Mouse (Mus musculus): Measurements from ENCODE around the gene Lztfl1. TPM values are rescaled to one million over a fixed set of nuclear protein-coding genes. Genes with fewer than 3 reads are reported as not detected.

The Lztfl1 gene
- polyA plus RNA-seq, 1 experiment from 2014 or later: 37.6 TPM

DNA sequence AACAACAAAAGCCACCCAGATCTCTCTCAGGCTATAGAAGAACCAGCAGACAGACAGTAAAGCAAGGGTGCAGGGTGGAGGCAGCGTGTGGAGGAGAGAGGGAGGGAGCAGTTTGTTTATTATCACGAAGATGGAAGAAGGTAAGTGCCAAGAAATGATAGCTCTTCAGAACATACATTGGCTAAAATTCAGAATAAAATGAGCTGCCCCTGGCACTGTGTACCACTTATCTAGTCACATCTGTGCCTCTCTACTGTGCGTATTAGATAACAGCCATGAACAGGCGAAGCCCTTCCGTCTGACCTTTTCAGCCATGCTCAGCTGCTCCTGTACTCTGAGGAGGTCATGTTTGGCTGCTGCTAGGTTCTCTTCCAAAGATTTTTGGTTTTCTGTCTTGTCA is 15.7 kb downstream of the Lztfl1 start:
- 81% methylated on average over 5 of the region's 5 CpGs for WGBS (ENCODE audit: insufficient replicate concordance)
- Histone ChIP-seq H3K9ac (ENCODE audit: low read depth, low read length) (no peak overlapping the region), H3K4me3 (ENCODE audit: low read depth, low read length) (no peak overlapping the region), H3K9me3 (replicated peaks; ENCODE audit: control insufficient read depth, low read length) (no peaks in the 10 kb centered on the region), H3K36me3 (ENCODE audit: control insufficient read depth, insufficient read depth, low read length) (peaks cover 5% of the 10 kb centered on the region; the same call in 1 of the 2 replicates), H3K27me3 (ENCODE audit: control insufficient read depth, insufficient read depth, low read length) (no peaks in the 10 kb centered on the region), H3K4me2 (no peak overlapping the region), H3K4me1 (ENCODE audit: control insufficient read depth, insufficient read depth, low read length) (no peaks in the 10 kb centered on the region), H3K27ac (ENCODE audit: low read depth, low read length) (no peak overlapping the region)
- ATAC-seq (replicated peaks; ENCODE audit: insufficient number of reproducible peaks, low FRiP score, low TSS enrichment): no peak

DNA sequence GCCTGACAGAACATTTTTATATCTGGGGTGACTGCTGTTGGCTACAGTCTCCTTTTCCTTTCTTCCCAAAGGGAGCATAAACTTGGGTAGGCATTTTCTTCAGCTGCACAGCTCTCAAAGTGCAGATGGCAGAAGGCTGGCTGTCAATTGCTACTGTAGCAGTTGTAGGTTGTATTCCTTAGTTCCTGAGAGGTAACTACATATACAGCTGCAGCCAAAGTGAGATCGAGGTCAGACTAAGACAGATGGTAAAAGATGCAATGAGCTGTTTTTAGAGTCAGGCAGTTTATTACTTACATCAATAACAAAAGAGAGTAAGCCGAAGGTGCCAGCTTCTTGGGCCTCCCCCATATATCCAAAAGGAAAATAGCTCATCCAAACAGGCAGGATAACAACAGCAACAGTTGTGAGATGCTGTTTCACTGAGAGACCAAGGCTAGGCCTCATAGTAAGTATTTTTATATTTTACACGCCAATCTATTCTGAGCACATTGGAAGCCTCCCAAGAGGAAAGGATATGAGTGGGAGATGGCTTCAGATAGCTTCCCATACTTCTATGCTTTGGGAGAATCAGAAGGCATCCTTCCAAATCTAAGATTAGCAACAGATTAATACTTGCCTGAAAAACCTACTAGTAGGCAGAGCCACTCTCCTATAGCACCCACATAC is 21.7 kb downstream of the Lztfl1 start:
- Histone ChIP-seq H3K4me1 (ENCODE audit: control insufficient read depth, insufficient read depth, low read length) (no peaks in the 10 kb centered on the region), H3K4me3 (ENCODE audit: low read depth, low read length) (no peak overlapping the region), H3K27ac (ENCODE audit: low read depth, low read length) (no peak overlapping the region), H3K9ac (ENCODE audit: low read depth, low read length) (no peak overlapping the region), H3K4me2 (no peak overlapping the region), H3K36me3 (ENCODE audit: control insufficient read depth, insufficient read depth, low read length) (peaks cover 6% of the 10 kb centered on the region; the same call in 1 of the 2 replicates), H3K9me3 (replicated peaks; ENCODE audit: control insufficient read depth, low read length) (no peaks in the 10 kb centered on the region), H3K27me3 (ENCODE audit: control insufficient read depth, insufficient read depth, low read length) (no peaks in the 10 kb centered on the region)
- WGBS (ENCODE audit: insufficient replicate concordance): 82% methylated on average over 3 of the region's 3 CpGs
- ATAC-seq (replicated peaks; ENCODE audit: insufficient number of reproducible peaks, low FRiP score, low TSS enrichment): no peak

DNA sequence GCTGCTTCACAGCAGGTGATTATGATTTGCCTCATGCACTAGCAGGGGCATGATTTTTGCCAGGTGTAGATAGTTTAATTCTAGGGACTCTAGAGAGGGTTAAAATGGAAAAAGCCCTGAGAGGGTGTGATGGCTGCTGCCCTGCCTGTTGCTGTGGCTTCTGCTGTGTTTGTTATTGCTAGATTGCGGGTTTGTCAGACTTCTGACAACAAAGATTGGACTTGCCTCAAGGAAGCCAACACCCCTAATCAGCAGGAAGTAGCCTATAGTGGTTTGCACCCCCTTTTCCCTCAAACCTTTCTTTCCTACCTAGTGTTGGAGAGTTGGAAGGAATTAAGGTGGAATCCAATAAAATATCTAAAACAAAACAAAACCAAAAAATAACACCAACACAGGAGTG is 29.3 kb downstream of the Lztfl1 start:
- no peaks in the 10 kb centered on the region for H3K4me1 ChIP-seq (ENCODE audit: control insufficient read depth, insufficient read depth, low read length)
- no peak overlapping the region for H3K4me3 ChIP-seq (ENCODE audit: low read depth, low read length)
- H3K9me3 ChIP-seq (replicated peaks; ENCODE audit: control insufficient read depth, low read length): no peaks in the 10 kb centered on the region
- no peak for ATAC-seq (replicated peaks; ENCODE audit: insufficient number of reproducible peaks, low FRiP score, low TSS enrichment)
- H3K4me2 ChIP-seq: no peak overlapping the region
- no peak overlapping the region for H3K27ac ChIP-seq (ENCODE audit: low read depth, low read length)
- H3K36me3 ChIP-seq (ENCODE audit: control insufficient read depth, insufficient read depth, low read length): no peaks in the 10 kb centered on the region
- no peak overlapping the region for H3K9ac ChIP-seq (ENCODE audit: low read depth, low read length)
- 0 out of 2 replicates have a peak, but pooled peaks cover 2% of the 10 kb centered on the region for H3K27me3 ChIP-seq (ENCODE audit: control insufficient read depth, insufficient read depth, low read length)
- 42% methylated on average over 1 of the region's 1 CpGs for WGBS (ENCODE audit: insufficient replicate concordance)

DNA sequence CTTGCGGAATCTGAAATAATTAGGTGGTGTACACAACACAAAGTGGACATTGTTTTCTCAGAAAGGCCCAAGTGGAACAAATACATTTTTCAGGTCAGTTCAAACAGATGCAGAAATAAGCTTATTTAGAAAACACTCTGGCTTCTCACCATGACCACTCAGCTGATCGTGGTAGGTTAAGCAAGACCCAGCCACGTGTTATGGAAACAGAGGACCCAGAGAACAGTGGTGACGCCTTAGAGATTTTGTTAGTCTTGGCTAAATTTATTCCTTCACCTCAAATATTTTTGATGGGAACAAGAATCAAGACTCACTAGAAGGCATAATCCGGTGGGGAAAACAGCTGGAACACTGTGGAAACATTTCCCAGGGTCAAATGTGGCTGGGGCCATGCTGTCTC is 31.3 kb downstream of the Lztfl1 start:
- H3K27me3 ChIP-seq (ENCODE audit: control insufficient read depth, insufficient read depth, low read length): peaks cover 5% of the 10 kb centered on the region; the same call in 1 of the 2 replicates
- H3K9ac ChIP-seq (ENCODE audit: low read depth, low read length): no peak overlapping the region
- H3K4me2 ChIP-seq: no peak overlapping the region
- H3K9me3 ChIP-seq (replicated peaks; ENCODE audit: control insufficient read depth, low read length): no peaks in the 10 kb centered on the region
- no peak overlapping the region for H3K4me3 ChIP-seq (ENCODE audit: low read depth, low read length)
- H3K27ac ChIP-seq (ENCODE audit: low read depth, low read length): no peak overlapping the region
- H3K36me3 ChIP-seq (ENCODE audit: control insufficient read depth, insufficient read depth, low read length): no peaks in the 10 kb centered on the region
- ATAC-seq (replicated peaks; ENCODE audit: insufficient number of reproducible peaks, low FRiP score, low TSS enrichment): no peak
- WGBS (ENCODE audit: insufficient replicate concordance): 79% methylated on average over 5 of the region's 5 CpGs
- no peaks in the 10 kb centered on the region for H3K4me1 ChIP-seq (ENCODE audit: control insufficient read depth, insufficient read depth, low read length)

DNA sequence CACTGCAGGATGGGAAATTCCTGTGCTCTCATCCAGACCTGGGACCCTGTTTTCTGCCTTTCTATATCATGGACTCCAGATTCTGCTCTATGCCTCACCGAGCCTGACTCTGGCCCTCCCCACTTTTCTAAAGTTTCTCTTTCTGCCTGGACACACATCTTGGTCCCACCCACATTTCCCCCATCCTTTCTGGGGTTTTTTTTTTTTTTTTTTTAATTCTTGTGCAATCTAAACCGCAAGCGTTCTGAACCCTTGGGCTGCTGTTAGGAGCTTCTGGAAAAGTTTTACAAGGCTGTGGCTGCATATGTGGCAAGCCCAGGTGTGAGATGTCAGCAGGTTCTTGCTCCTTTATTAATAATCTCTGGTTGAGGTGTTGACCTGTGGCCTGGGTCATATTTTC is 33.8 kb downstream of the Lztfl1 start:
- 68% methylated on average over 3 of the region's 3 CpGs for WGBS (ENCODE audit: insufficient replicate concordance)
- Histone ChIP-seq H3K27ac (ENCODE audit: low read depth, low read length) (no peak overlapping the region), H3K36me3 (ENCODE audit: control insufficient read depth, insufficient read depth, low read length) (no peaks in the 10 kb centered on the region), H3K27me3 (ENCODE audit: control insufficient read depth, insufficient read depth, low read length) (peaks cover 24% of the 10 kb centered on the region), H3K4me1 (ENCODE audit: control insufficient read depth, insufficient read depth, low read length) (no peaks in the 10 kb centered on the region; the same call in 1 of the 2 replicates), H3K9ac (ENCODE audit: low read depth, low read length) (no peak overlapping the region), H3K9me3 (replicated peaks; ENCODE audit: control insufficient read depth, low read length) (no peaks in the 10 kb centered on the region), H3K4me3 (ENCODE audit: low read depth, low read length) (no peak overlapping the region), H3K4me2 (no peak overlapping the region)
- no peak for ATAC-seq (replicated peaks; ENCODE audit: insufficient number of reproducible peaks, low FRiP score, low TSS enrichment)

DNA sequence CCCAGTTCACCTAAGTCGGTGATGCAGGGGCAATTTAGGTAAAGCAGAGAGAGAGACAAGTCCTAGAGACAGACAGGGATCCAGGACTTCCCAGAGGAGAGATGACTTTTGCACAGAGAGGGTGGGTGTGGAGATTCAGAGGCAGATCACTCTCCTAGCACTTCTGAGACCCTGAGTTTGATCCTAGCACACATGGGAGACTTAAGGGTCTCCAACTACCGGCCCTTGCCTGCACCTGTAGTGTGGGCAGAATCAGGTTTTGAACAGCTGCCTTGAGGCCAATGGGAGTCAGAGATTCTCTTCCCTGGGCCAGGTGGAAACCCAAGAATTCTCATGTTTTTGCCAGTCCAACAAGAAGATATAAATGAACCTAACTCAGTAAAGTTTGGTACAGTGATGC is 38.3 kb downstream of the Lztfl1 start:
- Histone ChIP-seq H3K9ac (ENCODE audit: low read depth, low read length) (no peak overlapping the region), H3K4me2 (peak overlapping the region; percentile 76; the same call in 1 of the 2 replicates), H3K36me3 (ENCODE audit: control insufficient read depth, insufficient read depth, low read length) (no peaks in the 10 kb centered on the region), H3K4me1 (ENCODE audit: control insufficient read depth, insufficient read depth, low read length) (peaks cover 3% of the 10 kb centered on the region; the same call in 1 of the 2 replicates), H3K9me3 (replicated peaks; ENCODE audit: control insufficient read depth, low read length) (no peaks in the 10 kb centered on the region), H3K4me3 (ENCODE audit: low read depth, low read length) (peak overlapping the region; percentile 44; the same call in 1 of the 2 replicates), H3K27ac (ENCODE audit: low read depth, low read length) (no peak overlapping the region), H3K27me3 (ENCODE audit: control insufficient read depth, insufficient read depth, low read length) (peaks cover 55% of the 10 kb centered on the region)
- 22% methylated on average over 2 of the region's 2 CpGs for WGBS (ENCODE audit: insufficient replicate concordance)
- no peak for ATAC-seq (replicated peaks; ENCODE audit: insufficient number of reproducible peaks, low FRiP score, low TSS enrichment)

DNA sequence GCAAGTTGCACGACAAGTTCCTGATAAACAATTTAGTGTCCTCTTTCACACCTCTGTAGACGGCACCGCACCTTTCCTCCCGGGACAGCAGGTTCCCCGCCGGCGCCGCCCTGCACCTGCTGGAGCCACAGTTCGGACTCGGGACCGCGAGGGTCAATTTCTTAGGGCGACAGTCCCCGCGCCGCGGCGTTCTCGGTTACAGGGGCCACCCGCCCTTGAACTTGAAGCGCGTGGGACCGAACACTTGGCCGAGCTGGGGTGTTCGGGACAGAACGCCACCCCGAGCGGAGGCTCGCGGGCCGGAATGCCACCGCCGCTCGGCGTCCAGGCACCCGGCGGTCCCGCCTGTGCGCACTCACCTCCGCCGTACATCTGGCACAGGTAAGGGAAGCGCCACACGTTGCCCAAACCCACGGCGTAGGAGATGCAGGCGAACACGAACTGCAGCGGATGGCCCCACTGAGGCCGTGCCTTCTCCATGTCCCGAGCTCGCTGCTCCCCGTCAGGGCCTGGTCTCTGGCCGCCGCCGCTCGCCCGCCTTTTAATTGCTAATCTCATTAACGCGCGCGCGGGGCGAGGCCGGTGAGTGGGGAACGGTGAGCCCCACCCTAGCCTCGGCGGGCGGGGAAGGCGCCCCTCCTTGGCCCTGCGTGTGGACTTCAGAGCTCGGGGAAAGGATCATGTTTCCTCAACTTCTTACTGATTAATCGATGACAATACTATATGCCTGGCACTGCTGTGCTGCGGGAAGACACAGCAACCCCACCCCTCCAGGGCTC is 39.0 kb downstream of the Lztfl1 start, which contains the start of the genes Ccr9 and Slc6a20a:
Gene Ccr9, plus strand, starts transcription at position 113 of the 779 bp plus-strand sequence.
Gene Slc6a20a, minus strand, starts transcription at position 559 of the 779 bp plus-strand sequence.
- H3K27me3 ChIP-seq (ENCODE audit: control insufficient read depth, insufficient read depth, low read length): peaks cover 55% of the 10 kb centered on the region
- no peak within 1 kb of the TSS for H3K9ac ChIP-seq (ENCODE audit: low read depth, low read length)
- H3K4me3 ChIP-seq (ENCODE audit: low read depth, low read length): peak within 1 kb of the TSS; percentile 44
- ATAC-seq (replicated peaks; ENCODE audit: insufficient number of reproducible peaks, low FRiP score, low TSS enrichment): peak; percentile 46; the same call in 1 of the 2 replicates
- H3K36me3 ChIP-seq (ENCODE audit: control insufficient read depth, insufficient read depth, low read length): no peaks in the 10 kb centered on the region
- peaks cover 3% of the 10 kb centered on the region; the same call in 1 of the 2 replicates for H3K4me1 ChIP-seq (ENCODE audit: control insufficient read depth, insufficient read depth, low read length)
- H3K4me2 ChIP-seq: peak within 1 kb of the TSS; percentile 76
- H3K27ac ChIP-seq (ENCODE audit: low read depth, low read length): no peak within 1 kb of the TSS
- no peaks in the 10 kb centered on the region for H3K9me3 ChIP-seq (replicated peaks; ENCODE audit: control insufficient read depth, low read length)
- 1% methylated on average over 73 of the region's 73 CpGs for WGBS (ENCODE audit: insufficient replicate concordance)

DNA sequence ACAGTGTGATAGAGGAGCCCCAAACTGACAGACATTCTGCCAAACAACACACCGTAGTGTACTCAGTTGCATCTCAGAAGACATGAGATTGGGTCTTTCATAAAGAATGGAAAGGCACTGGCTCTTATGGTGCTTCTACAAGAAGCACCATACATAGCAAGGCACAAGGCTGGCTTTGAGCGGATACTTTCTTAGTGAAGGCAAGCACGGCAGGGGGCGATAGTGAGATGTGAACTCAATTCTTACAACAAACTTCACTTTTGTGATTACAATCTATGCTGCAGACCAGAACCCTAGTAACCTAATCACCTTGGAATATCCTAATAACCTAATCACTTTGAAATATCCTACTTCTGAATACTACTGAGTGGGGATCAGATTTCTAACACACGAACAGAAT is 51.9 kb downstream of the Lztfl1 start:
- Histone ChIP-seq H3K4me2 (no peak overlapping the region), H3K4me3 (ENCODE audit: low read depth, low read length) (no peak overlapping the region), H3K27me3 (ENCODE audit: control insufficient read depth, insufficient read depth, low read length) (no peaks in the 10 kb centered on the region), H3K9me3 (replicated peaks; ENCODE audit: control insufficient read depth, low read length) (no peaks in the 10 kb centered on the region), H3K27ac (ENCODE audit: low read depth, low read length) (no peak overlapping the region), H3K4me1 (ENCODE audit: control insufficient read depth, insufficient read depth, low read length) (no peaks in the 10 kb centered on the region), H3K36me3 (ENCODE audit: control insufficient read depth, insufficient read depth, low read length) (no peaks in the 10 kb centered on the region), H3K9ac (ENCODE audit: low read depth, low read length) (no peak overlapping the region)
- WGBS (ENCODE audit: insufficient replicate concordance): 50% methylated on average over 5 of the region's 5 CpGs
- no peak for ATAC-seq (replicated peaks; ENCODE audit: insufficient number of reproducible peaks, low FRiP score, low TSS enrichment)

All from heart, embryonic 11.5 days (tissue).